Mouse (Mus musculus): ENCODE measurements at regions not wholly inside any gene's neighbourhood (a gene's known extent, or its start where the extent isn't known, plus 50 kb on each side); places are given as distances from the start of the nearest gene placed in this dataset.

GRCm38 (mm10) chr10:18943296-18944075 is 72.0 kb downstream of the Tnfaip3 start:
- no peak for TF ChIP-seq CTCF (IDR thresholded peaks at IDR 0.05; ENCODE audit: borderline replicate concordance, insufficient read depth, low read length)
- Histone ChIP-seq H3K4me1 (ENCODE audit: control insufficient read depth, insufficient read depth, low read length) (no peaks in the 10 kb centered on the region), H3K27ac (ENCODE audit: insufficient read depth, low read length) (no peak overlapping the region), H3K4me3 (ENCODE audit: insufficient read depth, low read length) (no peak overlapping the region)

GRCm38 (mm10) chr10:18946727-18947126 is 68.7 kb downstream of the Tnfaip3 start:
- Histone ChIP-seq H3K4me1 (ENCODE audit: control insufficient read depth, insufficient read depth, low read length) (no peaks in the 10 kb centered on the region), H3K4me3 (ENCODE audit: insufficient read depth, low read length) (no peak overlapping the region), H3K27ac (ENCODE audit: insufficient read depth, low read length) (no peak overlapping the region)
- no peak for TF ChIP-seq POLR2A (IDR thresholded peaks at IDR 0.05; ENCODE audit: low read depth, low read length)
- TF ChIP-seq CTCF (IDR thresholded peaks at IDR 0.05; ENCODE audit: borderline replicate concordance, insufficient read depth, low read length): no peak
